Mouse (Mus musculus) megakaryocyte, embryonic 14.5 days (primary cell): ENCODE results near the gene Slc26a3.

Experiments
- FLI1 ChIP-seq: IDR thresholded peaks from 2 replicates; pipeline ENCODE4 v1.6.1; 2012; ENCODE audit warnings: low read length, inconsistent platforms, mixed read lengths
- GATA1 ChIP-seq: IDR thresholded peaks from 3 replicates; pipeline ENCODE4 v1.6.1; 2012; ENCODE audit warnings: mixed read lengths, low read length, inconsistent platforms, borderline replicate concordance

- no peak for TF ChIP-seq FLI1
- TF ChIP-seq GATA1, result no peak
Measured at GRCm38 (mm10) chr12:31377241-31377640, 13.4 kb upstream of the Slc26a3 start.
